Mouse (Mus musculus): ENCODE measurements at regions not wholly inside any gene's neighbourhood (a gene's known extent, or its start where the extent isn't known, plus 50 kb on each side); places are given as distances from the start of the nearest gene placed in this dataset.

- Histone ChIP-seq H3K27me3 (ENCODE audit: control insufficient read depth, insufficient read depth, low read length) (no peaks in the 10 kb centered on the region), H3K4me3 (ENCODE audit: extremely low read depth, insufficient read depth, insufficient read length) (no peak overlapping the region), H3K27ac (ENCODE audit: insufficient read depth, low read length) (no peak overlapping the region), H3K4me1 (ENCODE audit: control insufficient read depth, insufficient read depth, insufficient read length) (no peaks in the 10 kb centered on the region), H3K36me3 (ENCODE audit: control insufficient read depth, insufficient read depth, low read length) (no peaks in the 10 kb centered on the region)
- DNase-seq (ENCODE audit: low read depth in 1 of 2, low spot score in 2 of 2) = peak in 1 of 2 experiments; percentile 9
- TF ChIP-seq POLR2A (IDR thresholded peaks at IDR 0.05; ENCODE audit: low read depth, low read length) (no peak), CTCF (IDR thresholded peaks at IDR 0.05; ENCODE audit: extremely low read depth, insufficient read depth, insufficient read length, insufficient replicate concordance) (no peak)
- 43% methylated on average over 1 of the region's 1 CpGs for WGBS
Observed at GRCm38 (mm10) chr10:38623399-38623798, 198.2 kb downstream of the Rfpl4b start.

GRCm38 (mm10) chr10:38609606-38610510, 211.7 kb downstream of the Rfpl4b start:
- Histone ChIP-seq H3K36me3 (ENCODE audit: control insufficient read depth, insufficient read depth, low read length) (no peaks in the 10 kb centered on the region), H3K27ac (ENCODE audit: insufficient read depth, low read length) (no peak overlapping the region), H3K4me1 (ENCODE audit: control insufficient read depth, insufficient read depth, insufficient read length) (no peaks in the 10 kb centered on the region), H3K4me3 (ENCODE audit: extremely low read depth, insufficient read depth, insufficient read length) (no peak overlapping the region), H3K27me3 (ENCODE audit: control insufficient read depth, insufficient read depth, low read length) (no peaks in the 10 kb centered on the region)
- no peak for TF ChIP-seq CTCF (IDR thresholded peaks at IDR 0.05; ENCODE audit: extremely low read depth, insufficient read depth, insufficient read length, insufficient replicate concordance)
- TF ChIP-seq POLR2A (IDR thresholded peaks at IDR 0.05; ENCODE audit: low read depth, low read length) = no peak
- WGBS = 77% methylated on average over 5 of the region's 5 CpGs
- DNase-seq (ENCODE audit: low read depth in 1 of 2, low spot score in 2 of 2) = no peak

- no peaks in the 10 kb centered on the region for H3K4me1 ChIP-seq (ENCODE audit: control insufficient read depth, insufficient read depth, insufficient read length)
- H3K27me3 ChIP-seq (ENCODE audit: control insufficient read depth, insufficient read depth, low read length) = no peaks in the 10 kb centered on the region
- DNase-seq (ENCODE audit: low read depth in 1 of 2, low spot score in 2 of 2) = no peak
- no peaks in the 10 kb centered on the region for H3K36me3 ChIP-seq (ENCODE audit: control insufficient read depth, insufficient read depth, low read length)
- TF ChIP-seq CTCF (IDR thresholded peaks at IDR 0.05; ENCODE audit: extremely low read depth, insufficient read depth, insufficient read length, insufficient replicate concordance) (no peak), POLR2A (IDR thresholded peaks at IDR 0.05; ENCODE audit: low read depth, low read length) (no peak)
- 89% methylated on average over 2 of the region's 2 CpGs for WGBS
- no peak overlapping the region for H3K4me3 ChIP-seq (ENCODE audit: extremely low read depth, insufficient read depth, insufficient read length)
- H3K27ac ChIP-seq (ENCODE audit: insufficient read depth, low read length) = no peak overlapping the region
Observed at GRCm38 (mm10) chr10:38586061-38586460, 235.5 kb downstream of the Rfpl4b start.

GRCm38 (mm10) chr10:38575726-38576125, 245.9 kb downstream of the Rfpl4b start:
- DNase-seq (ENCODE audit: low read depth in 1 of 2, low spot score in 2 of 2) = no peak
- TF ChIP-seq CTCF (IDR thresholded peaks at IDR 0.05; ENCODE audit: extremely low read depth, insufficient read depth, insufficient read length, insufficient replicate concordance) = no peak
- TF ChIP-seq POLR2A (IDR thresholded peaks at IDR 0.05; ENCODE audit: low read depth, low read length) = no peak
- Histone ChIP-seq H3K4me1 (ENCODE audit: control insufficient read depth, insufficient read depth, insufficient read length) (no peaks in the 10 kb centered on the region), H3K27ac (ENCODE audit: insufficient read depth, low read length) (no peak overlapping the region), H3K4me3 (ENCODE audit: extremely low read depth, insufficient read depth, insufficient read length) (no peak overlapping the region), H3K36me3 (ENCODE audit: control insufficient read depth, insufficient read depth, low read length) (no peaks in the 10 kb centered on the region), H3K27me3 (ENCODE audit: control insufficient read depth, insufficient read depth, low read length) (no peaks in the 10 kb centered on the region)
- WGBS = 68% methylated on average over 1 of the region's 1 CpGs

GRCm38 (mm10) chr10:38573728-38574127, 247.9 kb downstream of the Rfpl4b start:
- Histone ChIP-seq H3K4me1 (ENCODE audit: control insufficient read depth, insufficient read depth, insufficient read length) (no peaks in the 10 kb centered on the region), H3K27ac (ENCODE audit: insufficient read depth, low read length) (no peak overlapping the region), H3K4me3 (ENCODE audit: extremely low read depth, insufficient read depth, insufficient read length) (no peak overlapping the region), H3K27me3 (ENCODE audit: control insufficient read depth, insufficient read depth, low read length) (no peaks in the 10 kb centered on the region), H3K36me3 (ENCODE audit: control insufficient read depth, insufficient read depth, low read length) (no peaks in the 10 kb centered on the region)
- DNase-seq (ENCODE audit: low read depth in 1 of 2, low spot score in 2 of 2) = no peak
- 87% methylated on average over 1 of the region's 1 CpGs for WGBS
- TF ChIP-seq CTCF (IDR thresholded peaks at IDR 0.05; ENCODE audit: extremely low read depth, insufficient read depth, insufficient read length, insufficient replicate concordance) (no peak), POLR2A (IDR thresholded peaks at IDR 0.05; ENCODE audit: low read depth, low read length) (no peak)

GRCm38 (mm10) chr10:38573146-38573545, 248.4 kb downstream of the Rfpl4b start:
- Histone ChIP-seq H3K27ac (ENCODE audit: insufficient read depth, low read length) (no peak overlapping the region), H3K27me3 (ENCODE audit: control insufficient read depth, insufficient read depth, low read length) (no peaks in the 10 kb centered on the region), H3K4me3 (ENCODE audit: extremely low read depth, insufficient read depth, insufficient read length) (no peak overlapping the region), H3K36me3 (ENCODE audit: control insufficient read depth, insufficient read depth, low read length) (no peaks in the 10 kb centered on the region), H3K4me1 (ENCODE audit: control insufficient read depth, insufficient read depth, insufficient read length) (no peaks in the 10 kb centered on the region)
- WGBS = 67% methylated on average over 2 of the region's 2 CpGs
- no peak for DNase-seq (ENCODE audit: low read depth in 1 of 2, low spot score in 2 of 2)
- TF ChIP-seq CTCF (IDR thresholded peaks at IDR 0.05; ENCODE audit: extremely low read depth, insufficient read depth, insufficient read length, insufficient replicate concordance) (no peak), POLR2A (IDR thresholded peaks at IDR 0.05; ENCODE audit: low read depth, low read length) (no peak)

- H3K36me3 ChIP-seq (ENCODE audit: control insufficient read depth, insufficient read depth, low read length) = no peaks in the 10 kb centered on the region
- TF ChIP-seq CTCF (IDR thresholded peaks at IDR 0.05; ENCODE audit: extremely low read depth, insufficient read depth, insufficient read length, insufficient replicate concordance) = no peak
- TF ChIP-seq POLR2A (IDR thresholded peaks at IDR 0.05; ENCODE audit: low read depth, low read length) = no peak
- no peak for DNase-seq (ENCODE audit: low read depth in 1 of 2, low spot score in 2 of 2)
- H3K4me1 ChIP-seq (ENCODE audit: control insufficient read depth, insufficient read depth, insufficient read length) = no peaks in the 10 kb centered on the region
- 93% methylated on average over 1 of the region's 1 CpGs for WGBS
- H3K27ac ChIP-seq (ENCODE audit: insufficient read depth, low read length) = no peak overlapping the region
- H3K4me3 ChIP-seq (ENCODE audit: extremely low read depth, insufficient read depth, insufficient read length) = no peak overlapping the region
- no peaks in the 10 kb centered on the region for H3K27me3 ChIP-seq (ENCODE audit: control insufficient read depth, insufficient read depth, low read length)
Observed at GRCm38 (mm10) chr10:38567270-38567669, 254.3 kb downstream of the Rfpl4b start.

Measured in spleen, adult 2 months (tissue).